In genomic region chr11:106286987-106287386, GRCm38 (mm10) we compare ENCODE assay signal across 19 mouse cellular contexts. TPM values are rescaled to one million over a fixed set of nuclear protein-coding genes. Genes with fewer than 3 reads are reported as not detected.
DNase-seq lines count a peak whose midpoint lies in the region; TF ChIP-seq lines count a peak whose summit lies in the region.
"Had no signal": no experiment of that assay in that cellular context is flagged by ENCODE, and none has a peak within 500 bp of the region (broad histone marks: within the 10 kb centered on the region; RNA-seq: fewer than 3 reads in every experiment).

No protein-coding gene starts in this region.

- peak overlapping the region; percentile 43 for H3K27ac ChIP-seq in gastrocnemius, adult 2 months

- H3K4me3 ChIP-seq in gastrocnemius, adult 2 months = no peak overlapping the region
- H3K4me3 ChIP-seq: megakaryocyte, embryonic 14.5 days had no signal

- peak; percentile 20 for DNase-seq in gastrocnemius, adult 2 months
- no peak for DNase-seq in gastrocnemius, adult 18-20 months (ENCODE audit: low spot score)
- peak; percentile 39 for DNase-seq in 3T3-L1 (ENCODE audit: low read depth, low spot score)
- peak; percentile 95 for DNase-seq in brain, adult 2 months (ENCODE audit: low read depth, low spot score)
- peak; percentile 80 to 81 for DNase-seq in cerebellum, postnatal 14 days
- no peak for DNase-seq in adrenal gland, postnatal 14 days
- DNase-seq in urinary bladder, adult 2 months (ENCODE audit: low spot score) = no peak
- DNase-seq: embryo, embryonic 11 days; gastrocnemius, postnatal 14 days; heart, postnatal 36 days; liver, postnatal 0 days; right cerebral cortex, adult 18-20 months had no signal

- TF ChIP-seq CTCF in gastrocnemius, adult 2 months (IDR thresholded peaks at IDR 0.05) = no peak

- intact Hi-C loops in gastrocnemius, adult 2 months (cut with DNase I) = no loop called here

RNA-seq across cellular contexts. Expression of gene Tcam1, which starts 10.5 kb away (rescaled TPM):
- under 1 TPM; 0.08 TPM for total RNA-seq in gastrocnemius, adult 2 months (2021)
- total RNA-seq in gastrocnemius, adult 18-20 months (2021) = under 1 TPM; 0.07 to 0.11 TPM
- total RNA-seq in adrenal gland, postnatal 14 days (2021) = 0.11 and 0.23 TPM in 2 replicates
- 0.11 and 0.19 TPM in 2 replicates for polyA plus RNA-seq in urinary bladder, adult 2 months (2012; rRNA removed)
- total RNA-seq: heart, postnatal 36 days had no signal
- polyA plus RNA-seq: neural tube, embryonic 14.5 days had no signal

RNA-seq across cellular contexts. Expression of gene Smarcd2, which starts 14.2 kb away (rescaled TPM):
- total RNA-seq in gastrocnemius, adult 2 months (2021) = 10 to 100 TPM; 10.8 to 12.8 TPM
- total RNA-seq in gastrocnemius, adult 18-20 months (2021) = 10 to 100 TPM in 1 of 2 experiments, 1 to 10 TPM in 1; 7.8 to 12.0 TPM
- total RNA-seq in adrenal gland, postnatal 14 days (2021) = 79.9 and 91.0 TPM in 2 replicates
- polyA plus RNA-seq in urinary bladder, adult 2 months (2012; rRNA removed) = 105 and 110 TPM in 2 replicates

RNA-seq across cellular contexts. Expression of gene Gh, which starts 14.7 kb away (rescaled TPM):
- total RNA-seq in gastrocnemius, adult 2 months (2021) = not detected
- total RNA-seq in gastrocnemius, adult 18-20 months (2021) = not detected
- total RNA-seq in adrenal gland, postnatal 14 days (2021) = not detected in 2 replicates
- polyA plus RNA-seq in urinary bladder, adult 2 months (2012; rRNA removed) = not detected in 2 replicates
- total RNA-seq: gastrocnemius, postnatal 14 days; heart, postnatal 36 days; layer of hippocampus, postnatal 10 days had no signal
- polyA plus RNA-seq: activated CD4-positive, CD25-positive, alpha-beta regulatory T cell, adult 4 months; heart, embryonic 11.5 days; kidney, embryonic 16.5 days; limb, embryonic 11.5 days; neural tube, embryonic 14.5 days had no signal

RNA-seq across cellular contexts. Expression of gene Cd79b, which starts 27.6 kb away (rescaled TPM):
- under 1 TPM; 0.28 to 0.64 TPM for total RNA-seq in gastrocnemius, adult 2 months (2021)
- under 1 TPM; 0.18 to 0.33 TPM for total RNA-seq in gastrocnemius, adult 18-20 months (2021)
- total RNA-seq in adrenal gland, postnatal 14 days (2021) = 5.5 and 33.1 TPM in 2 replicates
- polyA plus RNA-seq in urinary bladder, adult 2 months (2012; rRNA removed) = 1.3 and 1.7 TPM in 2 replicates

RNA-seq across cellular contexts. Expression of gene Psmc5, which starts 31.0 kb away (rescaled TPM):
- total RNA-seq in gastrocnemius, adult 2 months (2021) = 100 to 1,000 TPM; 121 to 132 TPM
- 100 to 1,000 TPM; 124 to 135 TPM for total RNA-seq in gastrocnemius, adult 18-20 months (2021)
- total RNA-seq in adrenal gland, postnatal 14 days (2021) = 141 and 146 TPM in 2 replicates
- 152 and 156 TPM in 2 replicates for polyA plus RNA-seq in urinary bladder, adult 2 months (2012; rRNA removed)

Comparison
In these comparisons a context has a peak if more than half of its experiments do, and no peak if none do; other contexts are left out.
1. DNase-seq: peak in gastrocnemius, adult 2 months (single experiment), 3T3-L1 (single experiment), brain, adult 2 months (single experiment) and cerebellum, postnatal 14 days (2 of 2); none in gastrocnemius, adult 18-20 months (single experiment), adrenal gland, postnatal 14 days (single experiment) and urinary bladder, adult 2 months (single experiment).